Comparison of ENCODE assay signal across 16 mouse cellular contexts in genomic region chr2:124403981-124404380, GRCm38 (mm10).
DNase-seq lines count a peak whose midpoint lies in the region; ATAC-seq and TF ChIP-seq lines count a peak whose summit lies in the region.
"Had no signal": no experiment of that assay in that cellular context is flagged by ENCODE, and none has a peak within 500 bp of the region (broad histone marks: within the 10 kb centered on the region; RNA-seq: fewer than 3 reads in every experiment).

No protein-coding gene starts in this region.

- H3K9me3 ChIP-seq in heart, embryonic 12.5 days (replicated peaks): no peaks in the 10 kb centered on the region
- H3K9me3 ChIP-seq in midbrain, postnatal 0 days (ENCODE audit: low read length): no peaks in the 10 kb centered on the region
- no peaks in the 10 kb centered on the region for H3K9me3 ChIP-seq in midbrain, embryonic 11.5 days (ENCODE audit: control insufficient read depth, low read length)
- no peaks in the 10 kb centered on the region for H3K9me3 ChIP-seq in forebrain, embryonic 16.5 days (ENCODE audit: control insufficient read depth, low read length)
- H3K9me3 ChIP-seq: embryonic facial prominence, embryonic 15.5 days; heart, embryonic 15.5 days; liver, embryonic 13.5 days had no signal

- H3K4me2 ChIP-seq in heart, embryonic 12.5 days: no peak overlapping the region
- H3K4me2 ChIP-seq in midbrain, postnatal 0 days (ENCODE audit: low read depth, low read length, poor library complexity, severe bottlenecking): no peak overlapping the region
- no peak overlapping the region for H3K4me2 ChIP-seq in midbrain, embryonic 11.5 days
- no peak overlapping the region for H3K4me2 ChIP-seq in forebrain, embryonic 16.5 days (ENCODE audit: low read length)
- H3K4me2 ChIP-seq: embryonic facial prominence, embryonic 15.5 days; heart, embryonic 15.5 days; liver, embryonic 13.5 days had no signal

- no peak overlapping the region for H3K4me3 ChIP-seq in heart, embryonic 12.5 days
- no peak overlapping the region for H3K4me3 ChIP-seq in midbrain, postnatal 0 days (ENCODE audit: low read depth, low read length)
- no peak overlapping the region for H3K4me3 ChIP-seq in midbrain, embryonic 11.5 days (ENCODE audit: low read depth, low read length)
- no peak overlapping the region for H3K4me3 ChIP-seq in forebrain, embryonic 16.5 days (replicated peaks; ENCODE audit: low read length)
- H3K4me3 ChIP-seq: embryonic facial prominence, embryonic 15.5 days; heart, embryonic 15.5 days; liver, embryonic 13.5 days had no signal

- H3K27me3 ChIP-seq in heart, embryonic 12.5 days (replicated peaks): no peaks in the 10 kb centered on the region
- no peaks in the 10 kb centered on the region for H3K27me3 ChIP-seq in midbrain, postnatal 0 days (ENCODE audit: insufficient read depth, low read length)
- H3K27me3 ChIP-seq in midbrain, embryonic 11.5 days (ENCODE audit: control insufficient read depth, insufficient read depth, low read length): no peaks in the 10 kb centered on the region
- no peaks in the 10 kb centered on the region for H3K27me3 ChIP-seq in forebrain, embryonic 16.5 days (replicated peaks; ENCODE audit: control insufficient read depth, insufficient read depth, low read length)
- H3K27me3 ChIP-seq: embryonic facial prominence, embryonic 15.5 days; heart, embryonic 15.5 days; liver, embryonic 13.5 days had no signal

- TF ChIP-seq CTCF in midbrain, postnatal 0 days (IDR thresholded peaks at IDR 0.05): no peak

- no peak overlapping the region for H3K27ac ChIP-seq in heart, embryonic 12.5 days (ENCODE audit: poor library complexity, severe bottlenecking)
- no peak overlapping the region for H3K27ac ChIP-seq in midbrain, postnatal 0 days (ENCODE audit: low read depth, low read length)
- H3K27ac ChIP-seq in midbrain, embryonic 11.5 days (ENCODE audit: low read depth, low read length): no peak overlapping the region
- peak overlapping the region; percentile 67 for H3K27ac ChIP-seq in forebrain, embryonic 16.5 days (ENCODE audit: low read length)
- H3K27ac ChIP-seq: embryonic facial prominence, embryonic 15.5 days; heart, embryonic 15.5 days; liver, embryonic 13.5 days had no signal

- peaks cover 22% of the 10 kb centered on the region for H3K4me1 ChIP-seq in heart, embryonic 12.5 days (replicated peaks)
- H3K4me1 ChIP-seq in midbrain, postnatal 0 days (ENCODE audit: insufficient read depth, low read length): no peaks in the 10 kb centered on the region
- no peaks in the 10 kb centered on the region for H3K4me1 ChIP-seq in midbrain, embryonic 11.5 days (ENCODE audit: control insufficient read depth, insufficient read depth, low read length)
- peaks cover 12% of the 10 kb centered on the region for H3K4me1 ChIP-seq in forebrain, embryonic 16.5 days (replicated peaks; ENCODE audit: control insufficient read depth, insufficient read depth, low read length)
- H3K4me1 ChIP-seq: liver, embryonic 13.5 days had no signal

- no peak overlapping the region for H3K9ac ChIP-seq in heart, embryonic 12.5 days
- no peak overlapping the region for H3K9ac ChIP-seq in midbrain, postnatal 0 days (replicated peaks; ENCODE audit: low read length, poor library complexity, severe bottlenecking)
- H3K9ac ChIP-seq in midbrain, embryonic 11.5 days (ENCODE audit: low read length): no peak overlapping the region
- H3K9ac ChIP-seq in forebrain, embryonic 16.5 days (replicated peaks; ENCODE audit: low read depth, low read length): no peak overlapping the region
- H3K9ac ChIP-seq: embryonic facial prominence, embryonic 15.5 days; heart, embryonic 15.5 days; liver, embryonic 13.5 days had no signal

- DNase-seq in cerebellum, postnatal 14 days: peak; percentile 12 to 20
- DNase-seq in cerebellum, postnatal 36 days: no peak
- DNase-seq in heart, postnatal 10 days: peak; percentile 12 to 14
- DNase-seq in midbrain, postnatal 0 days (ENCODE audit: low spot score): peak; percentile 43
- no peak for DNase-seq in midbrain, embryonic 11.5 days (ENCODE audit: low spot score, missing footprints)
- DNase-seq in ovary, postnatal 10 days (ENCODE audit: low spot score): no peak
- DNase-seq: cerebellum, adult 11-12 months; kidney, postnatal 4 days; liver, embryonic 13.5 days; thymus, postnatal 14 days had no signal

- no peaks in the 10 kb centered on the region for H3K36me3 ChIP-seq in heart, embryonic 12.5 days
- H3K36me3 ChIP-seq in midbrain, postnatal 0 days (ENCODE audit: insufficient read depth, low read length): no peaks in the 10 kb centered on the region
- H3K36me3 ChIP-seq in midbrain, embryonic 11.5 days (ENCODE audit: control insufficient read depth, insufficient read depth, low read length): no peaks in the 10 kb centered on the region
- no peaks in the 10 kb centered on the region for H3K36me3 ChIP-seq in forebrain, embryonic 16.5 days (ENCODE audit: control insufficient read depth, insufficient read depth)
- H3K36me3 ChIP-seq: embryonic facial prominence, embryonic 15.5 days; G1E; heart, embryonic 15.5 days; liver, embryonic 13.5 days had no signal

- 34% methylated on average over 6 of the region's 6 CpGs for WGBS in heart, embryonic 12.5 days
- WGBS in midbrain, postnatal 0 days: 53% methylated on average over 6 of the region's 6 CpGs
- 73% methylated on average over 6 of the region's 6 CpGs for WGBS in midbrain, embryonic 11.5 days
- 34% methylated on average over 6 of the region's 6 CpGs for WGBS in forebrain, embryonic 16.5 days

- intact Hi-C loops in heart, postnatal 10 days (cut with DNase I): no loop called here

- ATAC-seq in heart, embryonic 12.5 days (ENCODE audit: insufficient number of reproducible peaks, low FRiP score): no peak
- ATAC-seq in midbrain, postnatal 0 days (ENCODE audit: low FRiP score): no peak
- ATAC-seq in midbrain, embryonic 11.5 days (ENCODE audit: low FRiP score): no peak
- ATAC-seq in forebrain, embryonic 16.5 days: no peak
- ATAC-seq: intestine, postnatal 0 days had no signal

Comparison
In these comparisons a context has a peak if more than half of its experiments do, and no peak if none do; other contexts are left out.
1. DNase-seq: peak in cerebellum, postnatal 14 days (2 of 2), heart, postnatal 10 days (2 of 2) and midbrain, postnatal 0 days (single experiment); none in cerebellum, postnatal 36 days (0 of 2), midbrain, embryonic 11.5 days (single experiment) and ovary, postnatal 10 days (single experiment).